Mouse (Mus musculus) G1E (cell line): ENCODE data around the gene Ssh2. TPM values are rescaled to one million over a fixed set of nuclear protein-coding genes. Genes with fewer than 3 reads are reported as not detected.

Experiments
- ATAC-seq: 2 replicates; pipeline ENCODE4 v1.8.0; 2016; ENCODE audit warnings: mild to moderate bottlenecking; ENCODE audit not compliant: insufficient number of reproducible peaks, poor library complexity, low FRiP score, severe bottlenecking; ENCODE audit errors: extremely low read depth
- DNase-seq: peaks from one replicate; pipeline ENCODE4 v3.0.0; 2012; ENCODE audit warnings: low spot score
- H3K27me3 ChIP-seq: 2 replicates; pipeline ENCODE4 v1.6.1; 2012; ENCODE audit warnings: mild to moderate bottlenecking, low read length, inconsistent platforms; ENCODE audit not compliant: insufficient read depth
- H3K36me3 ChIP-seq: replicated peaks from 2 replicates; pipeline ENCODE3; 2012; ENCODE audit warnings: mild to moderate bottlenecking, inconsistent platforms
- H3K4me1 ChIP-seq: 2 replicates; pipeline ENCODE4 v1.6.1; 2012; ENCODE audit warnings: low read depth, low read length, inconsistent platforms, mixed read lengths; ENCODE audit not compliant: insufficient read depth
- H3K4me3 ChIP-seq: 2 replicates; pipeline ENCODE4 v1.5.1; 2012; ENCODE audit warnings: low read depth, mild to moderate bottlenecking, inconsistent platforms, low read length, moderate library complexity, mixed read lengths
- H3K9me3 ChIP-seq: replicated peaks from 2 replicates; pipeline ENCODE4 v1.6.1; 2012; ENCODE audit warnings: inconsistent platforms
- CTCF ChIP-seq: IDR thresholded peaks from 2 replicates; pipeline ENCODE4 v1.5.1; 2012; ENCODE audit warnings: low read depth, low read length, inconsistent platforms, mixed read lengths
- GATA1 ChIP-seq: IDR thresholded peaks from 2 replicates; pipeline ENCODE4 v1.6.1; 2012; ENCODE audit warnings: borderline replicate concordance, low read length, inconsistent platforms, mixed read lengths
- GATA2 ChIP-seq: IDR thresholded peaks from 2 replicates; pipeline ENCODE4 v1.6.1; 2012; ENCODE audit warnings: low read depth, low read length, inconsistent platforms, borderline replicate concordance
- POLR2AphosphoS5 ChIP-seq: IDR thresholded peaks from 2 replicates; pipeline ENCODE4 v1.6.1; 2012; ENCODE audit warnings: low read depth, low read length, inconsistent platforms; ENCODE audit not compliant: insufficient replicate concordance
- TAL1 ChIP-seq: conservative IDR thresholded peaks from 2 replicates; pipeline ENCODE4 v1.6.1; 2012; ENCODE audit warnings: low read depth, low read length, inconsistent platforms, mixed read lengths
- polyA plus RNA-seq: library from polyadenylated mRNA; stranded (reverse); fragments of >175 nt; gene quantifications from 2 replicates; pipeline ENCODE4 v1.2.3, GENCODE M21; 2012
- total RNA-seq, 2 experiments: library from RNA; stranded (forward) in 1 of 2; stranded (reverse) in 1 of 2; fragments of 200-1000 nt in 1 of 2; fragments of >200 nt in 1 of 2; fragmentation: Nextera tagmentation in 1 of 2; gene quantifications; 2 replicates each; pipeline ENCODE4 v1.2.3; 2014 to 2017

Gene Ssh2
- total and polyA plus RNA-seq, 3 experiments, result 15.1 to 34.6 (median 25.0) TPM

DNA sequence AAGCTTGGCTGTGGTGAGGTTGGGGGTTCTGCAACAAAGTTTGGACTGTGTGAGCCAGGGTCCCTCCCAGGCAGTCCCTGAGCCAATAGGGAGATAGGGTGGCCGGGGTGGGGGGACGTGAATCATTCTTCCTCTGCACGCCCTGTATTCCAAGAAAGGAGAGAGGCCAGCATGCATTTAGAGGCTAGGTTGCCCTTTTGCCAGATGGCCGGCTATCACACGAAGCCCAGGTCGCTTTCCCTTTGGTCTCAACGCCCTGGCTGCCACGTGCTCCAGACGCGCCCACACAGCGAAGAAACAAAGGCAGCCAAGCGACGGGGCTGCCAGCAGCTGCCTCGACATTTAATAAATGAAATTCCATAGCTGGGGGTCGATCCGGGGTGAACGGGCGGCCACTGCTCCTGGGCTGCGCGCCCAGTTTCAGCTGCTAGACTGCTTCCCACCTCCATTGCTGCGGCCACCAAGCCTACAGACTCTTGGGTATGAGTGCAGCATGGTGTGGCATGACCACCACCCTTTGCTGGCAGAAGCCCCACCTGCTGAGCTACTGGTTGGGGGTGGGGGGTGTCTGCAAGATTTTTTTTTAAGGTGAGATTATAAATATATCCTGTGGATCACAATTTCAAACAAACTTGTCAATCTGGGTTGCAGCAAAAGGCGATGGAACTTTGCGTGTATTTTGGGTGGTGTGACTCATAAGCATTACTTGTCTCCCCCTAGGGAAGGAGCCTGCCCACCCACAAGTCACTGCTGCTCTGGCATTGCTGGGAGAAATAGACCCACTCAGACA, 275.6 kb downstream of the Ssh2 start:
- H3K4me1 ChIP-seq, result peaks cover 64% of the 10 kb centered on the region
- H3K9me3 ChIP-seq, result 0 out of 2 replicates have a peak, but pooled peaks cover 5% of the 10 kb centered on the region
- TF ChIP-seq CTCF (no peak), TAL1 (no peak), GATA2 (no peak), GATA1 (no peak), POLR2AphosphoS5 (no peak)
- H3K27me3 ChIP-seq, result peaks cover 40% of the 10 kb centered on the region
- H3K36me3 ChIP-seq, result peaks cover 14% of the 10 kb centered on the region
- H3K4me3 ChIP-seq, result peak overlapping the region; percentile 94
- DNase-seq, result peak; percentile 63
- ATAC-seq, result no peak

DNA sequence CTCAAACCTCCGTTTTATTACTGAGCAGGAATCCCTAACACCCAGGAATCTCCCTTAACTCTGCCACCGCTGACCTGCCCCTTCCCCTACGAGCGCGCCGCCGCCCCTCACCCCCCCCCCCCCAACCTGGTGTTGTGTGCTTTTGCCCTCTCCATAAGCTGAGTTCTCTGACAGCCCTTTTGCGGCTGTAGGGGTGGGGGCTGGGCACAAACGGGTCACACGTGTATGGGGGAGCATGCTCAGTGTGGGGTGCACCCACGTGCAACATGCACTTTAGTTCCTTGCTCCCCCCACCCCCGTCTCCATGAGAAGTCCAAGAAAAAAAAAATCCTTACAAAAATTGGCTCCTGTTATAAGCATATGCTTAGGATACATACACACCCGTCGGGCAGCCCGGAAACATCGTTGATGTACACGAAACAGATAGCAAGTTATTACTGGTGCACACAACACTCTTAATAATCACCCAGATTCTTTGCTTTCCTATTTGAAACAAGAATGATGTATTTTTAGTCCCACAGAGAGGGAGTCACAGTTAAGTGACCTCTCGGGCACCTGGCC, 276.3 kb downstream of the Ssh2 start:
- H3K4me3 ChIP-seq, result peak overlapping the region; percentile 94
- H3K36me3 ChIP-seq, result peaks cover 21% of the 10 kb centered on the region
- TF ChIP-seq TAL1 (no peak), CTCF (no peak), POLR2AphosphoS5 (no peak), GATA2 (no peak), GATA1 (no peak)
- DNase-seq (peak; percentile 41), ATAC-seq (no peak)
- H3K9me3 ChIP-seq, result 0 out of 2 replicates have a peak, but pooled peaks cover 5% of the 10 kb centered on the region
- peaks cover 71% of the 10 kb centered on the region for H3K4me1 ChIP-seq
- H3K27me3 ChIP-seq, result peaks cover 34% of the 10 kb centered on the region

DNA sequence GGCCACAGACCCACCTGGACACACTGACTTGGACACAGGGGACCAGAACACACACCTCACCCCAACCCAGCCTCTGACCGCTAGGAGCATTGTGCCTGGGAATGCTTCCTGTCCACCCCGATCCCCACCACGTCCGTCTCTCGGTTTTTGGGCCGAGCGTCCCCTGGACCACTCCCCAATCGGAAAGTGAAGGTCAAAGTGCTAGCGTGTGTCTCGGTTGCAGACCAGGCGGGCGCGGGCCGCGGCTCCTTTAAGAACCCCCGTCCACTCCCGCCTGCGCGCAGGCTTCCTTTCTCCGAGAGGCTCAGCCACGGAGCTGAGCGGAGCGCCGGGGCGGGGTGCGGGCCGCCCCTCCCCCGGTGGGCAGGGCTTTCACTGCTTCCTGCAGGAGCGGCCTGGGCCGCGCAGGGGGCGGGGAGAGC, 276.8 kb downstream of the Ssh2 start:
- peaks cover 28% of the 10 kb centered on the region for H3K27me3 ChIP-seq
- peaks cover 76% of the 10 kb centered on the region for H3K4me1 ChIP-seq
- H3K36me3 ChIP-seq, result peaks cover 24% of the 10 kb centered on the region
- peak overlapping the region; percentile 94 for H3K4me3 ChIP-seq
- no peak for TF ChIP-seq CTCF
- TF ChIP-seq GATA2, result no peak
- TF ChIP-seq TAL1, result no peak
- TF ChIP-seq GATA1, result no peak
- no peak for TF ChIP-seq POLR2AphosphoS5
- peak; percentile 97 for DNase-seq
- peak; percentile 50; the same call in 1 of the 2 replicates for ATAC-seq
- 0 out of 2 replicates have a peak, but pooled peaks cover 5% of the 10 kb centered on the region for H3K9me3 ChIP-seq

DNA sequence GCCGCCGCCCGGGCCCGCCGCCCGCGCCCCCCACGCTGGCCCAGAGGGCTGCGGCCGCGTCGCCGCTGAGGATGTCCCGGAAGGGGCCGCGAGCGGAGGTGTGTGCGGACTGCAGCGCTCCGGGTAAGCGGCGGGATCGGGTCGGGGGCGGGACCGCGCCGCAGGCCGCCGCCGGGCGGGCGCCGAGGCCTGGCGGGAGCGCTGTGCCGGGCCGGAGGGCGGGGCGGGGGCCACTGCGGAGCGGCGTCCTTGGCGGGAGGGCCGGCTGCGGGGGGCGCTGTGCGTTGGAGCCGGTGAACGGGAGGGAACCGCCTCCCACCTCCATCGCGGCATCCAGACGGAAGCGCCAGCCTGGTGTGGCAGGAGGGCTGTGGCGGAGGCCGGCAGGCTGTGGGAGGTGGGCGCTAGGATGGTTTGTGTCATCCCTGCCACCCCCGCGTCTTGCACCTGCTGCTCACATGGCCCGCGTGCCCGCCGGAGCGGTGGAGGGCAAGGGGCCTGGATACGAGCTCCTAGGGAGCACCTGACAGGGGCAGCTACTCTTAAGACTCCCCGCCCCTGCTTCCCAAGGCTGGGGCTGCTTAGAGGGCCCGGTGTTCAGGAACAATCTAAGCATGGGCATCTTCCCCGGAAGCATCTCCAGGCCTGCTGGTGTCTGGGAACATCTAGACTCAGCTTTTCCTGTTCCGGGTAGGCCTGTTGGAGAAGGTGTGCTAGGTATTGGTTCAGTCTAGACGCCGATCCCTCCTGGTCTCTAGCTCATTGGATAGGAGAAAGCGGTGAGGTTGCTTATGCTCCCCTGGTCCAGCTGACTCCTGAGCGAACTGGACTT, 277.6 kb downstream of the Ssh2 start, which contains the start of gene Git1:
Git1 (plus strand) TSS at position 51 of the 832 bp plus-strand sequence.
- peaks cover 20% of the 10 kb centered on the region for H3K27me3 ChIP-seq
- no peak for TF ChIP-seq CTCF
- TF ChIP-seq TAL1, result no peak
- H3K36me3 ChIP-seq, result peaks cover 32% of the 10 kb centered on the region
- DNase-seq (peak; percentile 45), ATAC-seq (no peak)
- peaks cover 81% of the 10 kb centered on the region for H3K4me1 ChIP-seq
- 0 out of 2 replicates have a peak, but pooled peaks cover 5% of the 10 kb centered on the region for H3K9me3 ChIP-seq
- peak within 1 kb of the TSS; percentile 94 for H3K4me3 ChIP-seq

DNA sequence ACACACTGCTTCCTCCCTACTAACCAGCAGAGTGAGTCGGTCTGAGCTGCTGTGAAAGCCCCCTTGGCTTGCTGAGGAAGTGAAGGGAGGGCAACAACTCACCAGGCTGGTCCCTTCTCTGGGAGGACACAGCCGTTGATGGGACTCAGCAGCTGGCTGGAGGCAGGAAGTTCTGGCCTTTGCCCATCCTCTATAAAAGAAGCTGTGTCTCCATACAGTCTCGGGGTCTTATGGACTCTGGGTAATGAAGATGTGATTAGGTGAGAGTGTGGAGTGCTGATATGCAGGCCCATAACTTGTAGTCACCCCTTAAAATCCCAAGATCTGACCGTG, 278.2 kb downstream of the Ssh2 start:
- ATAC-seq (no peak), DNase-seq (no peak)
- H3K27me3 ChIP-seq, result peaks cover 14% of the 10 kb centered on the region
- H3K4me1 ChIP-seq, result peaks cover 79% of the 10 kb centered on the region
- peaks cover 38% of the 10 kb centered on the region for H3K36me3 ChIP-seq
- H3K4me3 ChIP-seq, result peak overlapping the region; percentile 94
- H3K9me3 ChIP-seq, result 0 out of 2 replicates have a peak, but pooled peaks cover 3% of the 10 kb centered on the region
- no peak for TF ChIP-seq CTCF
- no peak for TF ChIP-seq GATA2
- no peak for TF ChIP-seq GATA1
- no peak for TF ChIP-seq POLR2AphosphoS5
- TF ChIP-seq TAL1, result no peak

DNA sequence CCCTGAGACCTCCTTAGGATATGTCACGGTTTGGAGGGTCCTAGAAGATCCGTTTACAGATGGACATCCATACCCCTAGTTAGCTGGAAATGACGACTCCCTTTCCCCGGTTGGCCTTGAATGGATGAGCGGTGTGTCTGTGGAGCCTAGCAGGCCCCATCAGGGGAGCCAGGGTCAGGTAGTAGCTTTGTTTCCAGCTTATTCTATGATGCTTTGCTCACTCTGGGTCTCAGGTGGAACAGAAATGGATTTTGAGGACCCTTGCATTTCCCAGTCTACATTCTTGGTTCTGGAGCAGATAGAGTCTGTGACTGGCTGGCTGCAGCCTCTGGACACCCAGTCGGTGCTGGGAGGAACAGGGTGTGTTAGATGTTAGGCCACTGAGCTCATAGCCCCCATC, 278.7 kb downstream of the Ssh2 start:
- ATAC-seq (no peak), DNase-seq (no peak)
- TF ChIP-seq GATA2 (no peak), GATA1 (no peak), POLR2AphosphoS5 (no peak), CTCF (no peak), TAL1 (no peak)
- H3K4me1 ChIP-seq, result peaks cover 79% of the 10 kb centered on the region
- peaks cover 13% of the 10 kb centered on the region for H3K27me3 ChIP-seq
- H3K9me3 ChIP-seq, result 0 out of 2 replicates have a peak, but pooled peaks cover 3% of the 10 kb centered on the region
- peaks cover 43% of the 10 kb centered on the region for H3K36me3 ChIP-seq
- H3K4me3 ChIP-seq, result no peak overlapping the region
